Mouse (Mus musculus): Measurements from ENCODE around the gene Shmt2. TPM values are rescaled to one million over a fixed set of nuclear protein-coding genes. Genes with fewer than 3 reads are reported as not detected.

Shmt2 gene
- polyA plus RNA-seq, 1 experiment from 2014 or later = 101 TPM

GRCm38 (mm10) chr10:127534036-127534928 lies 12.0 kb upstream of the Shmt2 start, which contains the start of gene Nxph4:
Gene Nxph4 (minus strand): TSS chr10:127534559.
- H3K4me3 ChIP-seq (ENCODE audit: low read depth, low read length) = peak within 1 kb of the TSS; percentile 43
- no peak for TF ChIP-seq CTCF (IDR thresholded peaks at IDR 0.05; ENCODE audit: low read depth)
- ATAC-seq (ENCODE audit: insufficient read depth) = peak; percentile 21; the same call in 1 of the 2 replicates
- H3K27ac ChIP-seq (ENCODE audit: low read depth) = no peak within 1 kb of the TSS
- H3K27me3 ChIP-seq (ENCODE audit: insufficient read depth, low read length) = peaks cover 78% of the 10 kb centered on the region
- no peaks in the 10 kb centered on the region for H3K9me3 ChIP-seq (ENCODE audit: low read depth, low read length)
- peak within 1 kb of the TSS; percentile 74 for H3K4me2 ChIP-seq
- peaks cover 10% of the 10 kb centered on the region for H3K36me3 ChIP-seq (ENCODE audit: insufficient read depth)
- H3K9ac ChIP-seq = peak within 1 kb of the TSS; percentile 38; the same call in 1 of the 2 replicates
- no peaks in the 10 kb centered on the region for H3K4me1 ChIP-seq (ENCODE audit: insufficient read depth)
- under 1% methylated on average over 76 of the region's 78 CpGs for WGBS
- no peak for DNase-seq

- Histone ChIP-seq H3K9ac (no peak overlapping the region), H3K9me3 (ENCODE audit: low read depth, low read length) (no peaks in the 10 kb centered on the region), H3K36me3 (ENCODE audit: insufficient read depth) (no peaks in the 10 kb centered on the region), H3K4me1 (ENCODE audit: insufficient read depth) (no peaks in the 10 kb centered on the region), H3K27me3 (ENCODE audit: insufficient read depth, low read length) (peaks cover 100% of the 10 kb centered on the region), H3K27ac (ENCODE audit: low read depth) (no peak overlapping the region), H3K4me2 (no peak overlapping the region), H3K4me3 (ENCODE audit: low read depth, low read length) (no peak overlapping the region)
- TF ChIP-seq CTCF (IDR thresholded peaks at IDR 0.05; ENCODE audit: low read depth) = no peak
- ATAC-seq (ENCODE audit: insufficient read depth) (no peak), DNase-seq (no peak)
- WGBS = 1% methylated on average over 4 of the region's 4 CpGs
These were observed 9.3 kb upstream of the Shmt2 start for GRCm38 (mm10) chr10:127531548-127531947.

- no peak for TF ChIP-seq CTCF (IDR thresholded peaks at IDR 0.05; ENCODE audit: low read depth)
- Histone ChIP-seq H3K4me2 (peak overlapping the region; percentile 32; the same call in 1 of the 2 replicates), H3K9me3 (ENCODE audit: low read depth, low read length) (no peaks in the 10 kb centered on the region), H3K9ac (no peak overlapping the region), H3K36me3 (ENCODE audit: insufficient read depth) (no peaks in the 10 kb centered on the region), H3K4me3 (ENCODE audit: low read depth, low read length) (peak overlapping the region; percentile 7; the same call in 1 of the 2 replicates), H3K4me1 (ENCODE audit: insufficient read depth) (peaks cover 4% of the 10 kb centered on the region; the same call in 1 of the 2 replicates), H3K27me3 (ENCODE audit: insufficient read depth, low read length) (peaks cover 100% of the 10 kb centered on the region), H3K27ac (ENCODE audit: low read depth) (no peak overlapping the region)
- WGBS = 0% methylated on average over 20 of the region's 25 CpGs
- ATAC-seq (ENCODE audit: insufficient read depth) (no peak), DNase-seq (no peak)
These were observed 8.7 kb upstream of the Shmt2 start for GRCm38 (mm10) chr10:127530945-127531344.

GRCm38 (mm10) chr10:127527481-127527880 lies 5.2 kb upstream of the Shmt2 start:
- DNase-seq = no peak
- Histone ChIP-seq H3K9me3 (ENCODE audit: low read depth, low read length) (no peaks in the 10 kb centered on the region), H3K27ac (ENCODE audit: low read depth) (no peak overlapping the region), H3K4me3 (ENCODE audit: low read depth, low read length) (no peak overlapping the region), H3K4me2 (no peak overlapping the region), H3K4me1 (ENCODE audit: insufficient read depth) (peaks cover 4% of the 10 kb centered on the region; the same call in 1 of the 2 replicates), H3K27me3 (ENCODE audit: insufficient read depth, low read length) (peaks cover 92% of the 10 kb centered on the region), H3K36me3 (ENCODE audit: insufficient read depth) (no peaks in the 10 kb centered on the region), H3K9ac (no peak overlapping the region)
- WGBS = 6% methylated on average over 17 of the region's 17 CpGs
- ATAC-seq (ENCODE audit: insufficient read depth) = 0 out of 2 replicates have a peak, but pooled peaks have one; percentile 5
- TF ChIP-seq CTCF (IDR thresholded peaks at IDR 0.05; ENCODE audit: low read depth) = no peak

GRCm38 (mm10) chr10:127526681-127527080 lies 4.4 kb upstream of the Shmt2 start:
- Histone ChIP-seq H3K27me3 (ENCODE audit: insufficient read depth, low read length) (peaks cover 84% of the 10 kb centered on the region), H3K4me3 (ENCODE audit: low read depth, low read length) (peak overlapping the region; percentile 27), H3K4me1 (ENCODE audit: insufficient read depth) (peaks cover 4% of the 10 kb centered on the region; the same call in 1 of the 2 replicates), H3K9ac (peak overlapping the region; percentile 20; the same call in 1 of the 2 replicates), H3K36me3 (ENCODE audit: insufficient read depth) (no peaks in the 10 kb centered on the region), H3K9me3 (ENCODE audit: low read depth, low read length) (no peaks in the 10 kb centered on the region), H3K4me2 (peak overlapping the region; percentile 55), H3K27ac (ENCODE audit: low read depth) (no peak overlapping the region)
- under 1% methylated on average over 26 of the region's 26 CpGs for WGBS
- ATAC-seq (ENCODE audit: insufficient read depth) (peak; percentile 22; the same call in 1 of the 2 replicates), DNase-seq (peak; percentile 75)
- peak; percentile 44 for TF ChIP-seq CTCF (IDR thresholded peaks at IDR 0.05; ENCODE audit: low read depth)

- Histone ChIP-seq H3K4me2 (peak overlapping the region; percentile 55), H3K9ac (0 out of 2 replicates have a peak overlapping the region, but pooled peaks have one; percentile 20), H3K27me3 (ENCODE audit: insufficient read depth, low read length) (peaks cover 77% of the 10 kb centered on the region), H3K36me3 (ENCODE audit: insufficient read depth) (no peaks in the 10 kb centered on the region), H3K4me3 (ENCODE audit: low read depth, low read length) (peak overlapping the region; percentile 27), H3K4me1 (ENCODE audit: insufficient read depth) (peaks cover 9% of the 10 kb centered on the region; the same call in 1 of the 2 replicates), H3K27ac (ENCODE audit: low read depth) (no peak overlapping the region), H3K9me3 (ENCODE audit: low read depth, low read length) (no peaks in the 10 kb centered on the region)
- DNase-seq (no peak), ATAC-seq (ENCODE audit: insufficient read depth) (no peak)
- no peak for TF ChIP-seq CTCF (IDR thresholded peaks at IDR 0.05; ENCODE audit: low read depth)
- 2% methylated on average over 26 of the region's 26 CpGs for WGBS
These were observed 3.8 kb upstream of the Shmt2 start for GRCm38 (mm10) chr10:127526048-127526447.
